ENCODE assay signal across 8 mouse cellular contexts in genomic region chrX:164398456-164398855, GRCm38 (mm10). TPM values are rescaled to one million over a fixed set of nuclear protein-coding genes. Genes with fewer than 3 reads are reported as not detected.
A peak's percentile ranks its signal among the peaks of the same experiment; 100 is the strongest.
DNase-seq lines count a peak whose midpoint lies in the region; ATAC-seq and TF ChIP-seq lines count a peak whose summit lies in the region.
"Had no signal": no experiment of that assay in that cellular context is flagged by ENCODE, and none has a peak within 500 bp of the region (broad histone marks: within the 10 kb centered on the region; RNA-seq: fewer than 3 reads in every experiment).

No protein-coding gene starts in this region.

- H3K27me3 ChIP-seq in CH12.LX (replicated peaks), result no peaks in the 10 kb centered on the region
- H3K27me3 ChIP-seq in intestine, postnatal 0 days (replicated peaks; ENCODE audit: control insufficient read depth, insufficient read depth, low read length), result 0 out of 2 replicates have a peak, but pooled peaks cover 3% of the 10 kb centered on the region

- TF ChIP-seq CTCF in CH12.LX (conservative IDR thresholded peaks at IDR 0.05 in 1 of 2, IDR thresholded peaks at IDR 0.05 in 1 of 2; ENCODE audit: low read depth in 2 of 2, low read length in 2 of 2), result peak; percentile 16 to 66; a peak in 2 of 4 replicates
- peak; percentile 76 for TF ChIP-seq CTCF in intestine, postnatal 0 days (IDR thresholded peaks at IDR 0.05; ENCODE audit: low read depth)

- no peak for TF ChIP-seq EP300 in CH12.LX (IDR thresholded peaks at IDR 0.05; ENCODE audit: low read length)

- no peaks in the 10 kb centered on the region; a peak in 1 of 4 replicates for H3K4me1 ChIP-seq in CH12.LX (ENCODE audit: control insufficient read depth in 1 of 2, insufficient read depth in 2 of 2)
- no peaks in the 10 kb centered on the region for H3K4me1 ChIP-seq in intestine, postnatal 0 days (replicated peaks; ENCODE audit: control insufficient read depth, insufficient read depth, low read length)

- no peak for TF ChIP-seq POLR2A in CH12.LX (IDR thresholded peaks at IDR 0.05; ENCODE audit: low read depth, low read length)

- peak; percentile 4 for DNase-seq in layer of hippocampus, adult 9-11 months
- DNase-seq in layer of hippocampus, postnatal 25 days (ENCODE audit: extremely low spot score in 1 of 2, low spot score in 1 of 2), result no peak
- DNase-seq in CH12.LX (ENCODE audit: extremely low read depth) (no peak), ZHBTc4 (ENCODE audit: low read depth, low spot score) (peak; percentile 58)
- DNase-seq in urinary bladder, postnatal 10 days (ENCODE audit: low spot score), result no peak
- DNase-seq in thymus, postnatal 10 days (ENCODE audit: low spot score in 2 of 2), result no peak

- no peaks in the 10 kb centered on the region for H3K36me3 ChIP-seq in CH12.LX (replicated peaks in 1 of 2; ENCODE audit: control insufficient read depth in 1 of 2, insufficient read depth in 1 of 2, low read length in 1 of 2)
- H3K36me3 ChIP-seq in intestine, postnatal 0 days (ENCODE audit: control insufficient read depth, insufficient read depth), result no peaks in the 10 kb centered on the region

- no peak overlapping the region for H3K27ac ChIP-seq in CH12.LX (ENCODE audit: insufficient read depth, low read depth)
- H3K27ac ChIP-seq in intestine, postnatal 0 days (ENCODE audit: low read depth, low read length), result no peak overlapping the region

- H3K79me2 ChIP-seq in CH12.LX (replicated peaks; ENCODE audit: control insufficient read depth, extremely low read depth, insufficient read depth, poor library complexity, severe bottlenecking), result no peaks in the 10 kb centered on the region

- dilution Hi-C loops in CH12.LX (cut with MboI; ENCODE audit: extremely low pct_ligation_motif_present, extremely low pct_unique_long_range_greater_than_20kb, low sequenced_read_pairs), result no loop called here

- ATAC-seq in intestine, postnatal 0 days, result no peak

- H3K4me2 ChIP-seq in CH12.LX (ENCODE audit: insufficient read depth, low read depth, poor library complexity, severe bottlenecking), result no peak overlapping the region
- no peak overlapping the region for H3K4me2 ChIP-seq in intestine, postnatal 0 days (replicated peaks; ENCODE audit: low read depth)

- WGBS in intestine, postnatal 0 days, result 65% methylated on average over 3 of the region's 3 CpGs

- no peak overlapping the region for H3K4me3 ChIP-seq in CH12.LX (replicated peaks in 1 of 3; ENCODE audit: low read depth in 2 of 3, low read length in 2 of 3, poor library complexity in 1 of 3)
- no peak overlapping the region for H3K4me3 ChIP-seq in intestine, postnatal 0 days (ENCODE audit: low read depth, low read length)
- H3K4me3 ChIP-seq: myocyte had no signal

- H3K9ac ChIP-seq in CH12.LX (ENCODE audit: insufficient read depth, low read depth), result no peak overlapping the region
- H3K9ac ChIP-seq in intestine, postnatal 0 days (ENCODE audit: low read depth, low read length), result no peak overlapping the region

- TF ChIP-seq RAD21 in CH12.LX (IDR thresholded peaks at IDR 0.05; ENCODE audit: low read depth, low read length), result peak; percentile 69

- no peaks in the 10 kb centered on the region for H3K9me3 ChIP-seq in CH12.LX (replicated peaks; ENCODE audit: low read length)
- no peaks in the 10 kb centered on the region for H3K9me3 ChIP-seq in intestine, postnatal 0 days (ENCODE audit: control insufficient read depth)

- in situ Hi-C loops in CH12.LX (cut with MboI; ENCODE audit: low pct_ligation_motif_present, low pct_unique_long_range_greater_than_20kb, low sequenced_read_pairs), result loop anchor here (10.0 kb wide), 1 partner anchor 214 kb away; no protein-coding TSS in a partner anchor

TF ChIP-seq in CH12.LX, 34 proteins besides CTCF, POLR2A, EP300 and RAD21:
- peak; percentile 55 for TF ChIP-seq SMC3 (IDR thresholded peaks at IDR 0.05; ENCODE audit: low read depth, low read length)
- no peak for TF ChIP-seq BHLHE40 (IDR thresholded peaks at IDR 0.05; ENCODE audit: low read depth, low read length)
- no peak for TF ChIP-seq ZNF384 (IDR thresholded peaks at IDR 0.05; ENCODE audit: low read depth, low read length)
- TF ChIP-seq MAZ (IDR thresholded peaks at IDR 0.05; ENCODE audit: low read depth, low read length), result no peak

RNA-seq across cellular contexts. Expression of gene Piga, which starts 21.1 kb away (rescaled TPM):
- 1 to 10 TPM; 7.7 to 7.9 TPM for total RNA-seq in layer of hippocampus, postnatal 25 days (2021)
- 9.2 and 10.0 TPM in 2 replicates for total RNA-seq in CH12.LX (2012; rRNA removed)
- total RNA-seq in CH12.LX (2014; rRNA removed), result 17.8 and 18.5 TPM in 2 replicates
- polyA plus RNA-seq in CH12.LX (2012; ENCODE audit: insufficient read length, low read depth), result 13.0 and 14.7 TPM in 2 replicates
- polyA plus RNA-seq in intestine, postnatal 0 days (2015; fragmentation: Nextera tagmentation; extraction: Ambion mirVana), result 8.2 and 8.8 TPM in 2 replicates

RNA-seq across cellular contexts. Expression of gene Vegfd, which starts 25.3 kb away (rescaled TPM):
- 1 to 10 TPM; 1.7 to 4.2 TPM for total RNA-seq in layer of hippocampus, postnatal 25 days (2021)
- total RNA-seq in CH12.LX (2012; rRNA removed) (not detected in 2 replicates), CH12.LX (2014; rRNA removed) (0.28 TPM in 1 of 2 replicates, not detected in the other)
- polyA plus RNA-seq in CH12.LX (2012; ENCODE audit: insufficient read length, low read depth), result not detected in 2 replicates
- polyA plus RNA-seq in intestine, postnatal 0 days (2015; fragmentation: Nextera tagmentation; extraction: Ambion mirVana), result 1.2 and 1.6 TPM in 2 replicates

RNA-seq across cellular contexts. Expression of gene Asb11, which starts 38.3 kb away (rescaled TPM):
- 1 to 10 TPM; 1.3 to 3.2 TPM for total RNA-seq in layer of hippocampus, postnatal 25 days (2021)
- total RNA-seq in CH12.LX (2012; rRNA removed) (not detected in 2 replicates), CH12.LX (2014; rRNA removed) (not detected in 2 replicates)
- not detected in 2 replicates for polyA plus RNA-seq in CH12.LX (2012; ENCODE audit: insufficient read length, low read depth)
- 8.8 and 9.9 TPM in 2 replicates for polyA plus RNA-seq in intestine, postnatal 0 days (2015; fragmentation: Nextera tagmentation; extraction: Ambion mirVana)

Comparison
In these comparisons a context has a peak if more than half of its experiments do, and no peak if none do; other contexts are left out.
1. DNase-seq: peak in layer of hippocampus, adult 9-11 months (single experiment) and ZHBTc4 (single experiment); none in layer of hippocampus, postnatal 25 days (0 of 2), CH12.LX (single experiment), urinary bladder, postnatal 10 days (single experiment) and thymus, postnatal 10 days (0 of 2).